Mouse (Mus musculus): ENCODE data around the gene Inhbb.

DNA sequence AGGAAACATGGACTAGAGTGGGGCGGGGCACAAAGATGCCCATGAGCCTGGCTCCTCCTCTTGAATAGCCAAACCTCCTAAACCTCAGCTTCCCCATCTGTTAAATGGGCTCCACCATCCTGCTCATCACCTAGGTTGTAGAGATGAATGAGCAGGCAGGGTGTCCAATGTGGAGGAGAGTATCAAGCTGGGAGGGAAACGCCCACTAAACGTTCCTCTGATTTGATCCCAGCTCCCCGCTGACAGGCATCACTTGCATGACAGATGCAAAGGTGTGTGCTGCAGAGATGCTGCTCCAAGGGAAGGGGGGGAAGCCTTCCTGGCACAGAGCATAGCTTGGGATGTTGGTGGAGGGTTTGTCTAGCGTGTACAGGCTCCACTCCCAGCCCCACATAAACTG is 11.4 kb downstream of the Inhbb start:
- TF ChIP-seq CTCF (IDR thresholded peaks at IDR 0.05; ENCODE audit: borderline replicate concordance, extremely low read depth, insufficient read depth, insufficient read length) (no peak), POLR2A (IDR thresholded peaks at IDR 0.05; ENCODE audit: borderline replicate concordance, extremely low read depth, insufficient read depth, insufficient read length, poor library complexity, severe bottlenecking) (no peak)
